Mouse (Mus musculus): ENCODE measurements around the gene Olfr385.
"Not testable (repeated sequence)": the region's sequence is repeated elsewhere in the genome, so short reads cannot be mapped to it uniquely, and the experiment has no call there.

The Olfr385 gene

DNA sequence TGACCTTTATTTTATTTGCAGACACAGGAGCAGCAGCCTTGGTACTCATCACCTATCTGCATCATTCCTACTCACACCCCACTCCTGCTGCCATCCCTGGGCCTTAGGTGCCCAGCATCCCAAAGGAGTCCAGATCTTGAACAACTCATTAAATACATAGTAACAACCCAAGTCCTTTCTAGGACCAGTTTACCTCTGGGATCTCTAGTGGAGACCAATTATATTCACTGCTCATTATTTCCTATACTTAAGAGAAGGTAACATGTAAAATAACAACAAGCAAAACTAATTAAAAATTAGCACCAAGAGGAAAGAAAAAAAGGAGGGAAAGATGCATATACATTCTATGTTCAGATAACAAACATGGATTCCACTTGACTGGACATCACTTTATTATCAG lies at the start of gene Olfr385:
TSS of gene Olfr385 (minus strand) at position 101 of the 400 bp plus-strand sequence.
- no peak for DNase-seq

DNA sequence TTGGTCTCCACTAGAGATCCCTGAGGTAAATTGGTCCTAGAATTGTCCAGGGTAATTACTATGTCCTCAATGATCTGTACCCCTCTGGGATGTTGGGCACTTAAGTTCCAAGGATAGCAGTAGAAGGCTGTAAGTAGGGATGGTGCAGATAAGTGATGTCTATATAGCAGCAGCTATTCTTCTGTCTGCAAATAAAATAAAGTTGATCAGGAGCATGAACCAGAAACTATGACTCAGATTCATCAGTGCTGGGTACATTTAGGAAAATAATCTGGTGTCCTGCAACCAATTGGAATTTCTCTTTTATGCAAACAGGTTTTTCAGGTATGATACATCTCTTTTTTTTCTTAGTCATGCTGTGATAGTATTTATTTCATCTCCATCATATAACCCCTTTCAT lies 5.5 kb upstream of the Olfr385 start, which contains the start of gene Olfr384:
TSS of gene Olfr384 (plus strand) at position 301 of the 400 bp plus-strand sequence.
- no peak for DNase-seq

DNA sequence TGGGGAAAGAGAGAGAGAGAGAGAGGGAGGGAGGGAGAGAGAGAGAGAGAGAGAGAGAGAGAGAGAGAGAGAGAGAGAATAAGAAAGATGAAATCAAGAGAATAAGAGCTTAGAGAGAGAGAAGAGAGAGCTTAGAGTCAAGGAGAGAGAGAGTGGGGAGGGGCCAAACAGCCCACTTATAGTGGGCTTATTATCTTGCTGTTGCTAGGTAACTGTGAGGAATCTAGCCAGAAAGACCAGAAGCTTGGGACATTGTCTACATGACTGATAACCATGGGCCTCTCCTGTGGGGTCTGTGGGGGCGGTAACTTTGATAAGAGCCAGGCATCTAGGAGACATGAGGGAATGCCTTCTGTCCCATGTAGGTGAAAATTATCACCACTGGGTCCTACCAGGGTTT lies 9.6 kb downstream of the Olfr385 start:
- not testable (repeated sequence) for DNase-seq

DNA sequence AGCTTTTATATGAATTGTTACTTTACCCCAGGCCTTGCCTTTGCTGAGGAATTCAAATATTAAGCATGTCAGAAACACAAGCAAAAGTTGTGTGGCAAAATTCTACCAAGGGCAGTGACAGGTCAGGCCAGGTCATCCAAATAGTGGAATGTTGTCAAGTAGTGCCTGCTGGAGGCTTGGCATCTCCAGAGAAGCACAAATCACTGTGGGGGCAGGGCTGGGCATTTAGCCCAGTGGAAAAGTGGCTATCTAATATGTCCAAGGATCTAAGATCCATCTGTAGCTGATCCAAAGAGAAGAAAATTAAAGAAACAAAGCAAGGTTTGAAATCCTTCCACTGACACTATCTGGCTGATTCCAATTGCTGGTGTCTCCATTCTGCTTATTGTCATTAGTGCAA lies 12.9 kb downstream of the Olfr385 start:
- DNase-seq: no peak
